Mouse (Mus musculus) mouse embryonic stem cell (cell line): Measurements from ENCODE around the gene Castor1.

ENCODE experiments used
- in situ Hi-C, 2 experiments: fragments of 300-500 bp; cut with MboI; formaldehyde crosslinking; loops; 1 replicate in 1 of 2; 3 replicates in 1 of 2; pipeline ENCODE4 v1.14.3; 2019 to 2020; ENCODE audit warnings: low sequenced_read_pairs in 2 of 2, low pct_unique_long_range_greater_than_20kb in 1 of 2, mixed read lengths in 1 of 2; ENCODE audit not compliant: unreplicated experiment in 1 of 2

Gene Castor1

GRCm38 (mm10) chr11:4224223-4224622 is 6.2 kb downstream of the Castor1 start:
- in situ Hi-C loops, result loop anchor here (5.0 kb wide), 1 partner anchor 33 kb away; the partner anchor contains the start of gene Lif (in 2 of the 2)

GRCm38 (mm10) chr11:4226569-4227325 is 8.7 kb downstream of the Castor1 start:
- in situ Hi-C loops, result no loop called here

- in situ Hi-C loops, result no loop called here
Measured at GRCm38 (mm10) chr11:4228463-4228862, 10.4 kb downstream of the Castor1 start.

GRCm38 (mm10) chr11:4229841-4230240 is 11.8 kb downstream of the Castor1 start:
- in situ Hi-C loops, result no loop called here

GRCm38 (mm10) chr11:4231435-4231834 is 13.4 kb downstream of the Castor1 start:
- in situ Hi-C loops, result no loop called here

GRCm38 (mm10) chr11:4232644-4233043 is 14.6 kb downstream of the Castor1 start:
- in situ Hi-C loops, result no loop called here

GRCm38 (mm10) chr11:4235052-4235655 is 17.1 kb downstream of the Castor1 start:
- in situ Hi-C loops, result no loop called here

- in situ Hi-C loops, result no loop called here
Measured at GRCm38 (mm10) chr11:4235665-4236545, 17.9 kb downstream of the Castor1 start, which contains the start of gene Osm. Gene Osm, plus strand, starts transcription at chr11:4236420.

GRCm38 (mm10) chr11:4236546-4237067 is 18.6 kb downstream of the Castor1 start:
- in situ Hi-C loops, result no loop called here

- in situ Hi-C loops, result no loop called here
Measured at GRCm38 (mm10) chr11:4237389-4237912, 19.4 kb downstream of the Castor1 start.

GRCm38 (mm10) chr11:4238167-4238566 is 20.1 kb downstream of the Castor1 start:
- in situ Hi-C loops, result no loop called here

GRCm38 (mm10) chr11:4239691-4240090 is 21.7 kb downstream of the Castor1 start:
- in situ Hi-C loops, result no loop called here

- in situ Hi-C loops, result no loop called here
Measured at GRCm38 (mm10) chr11:4240151-4240550, 22.1 kb downstream of the Castor1 start.

GRCm38 (mm10) chr11:4241180-4241579 is 23.2 kb downstream of the Castor1 start:
- in situ Hi-C loops, result no loop called here

- in situ Hi-C loops, result no loop called here
Measured at GRCm38 (mm10) chr11:4246126-4246525, 28.1 kb downstream of the Castor1 start.

- in situ Hi-C loops, result no loop called here
Measured at GRCm38 (mm10) chr11:4246623-4247022, 28.6 kb downstream of the Castor1 start.

- in situ Hi-C loops, result no loop called here
Measured at GRCm38 (mm10) chr11:4247201-4247959, 29.4 kb downstream of the Castor1 start.

GRCm38 (mm10) chr11:4249151-4249550 is 31.1 kb downstream of the Castor1 start:
- in situ Hi-C loops, result no loop called here
